Mouse (Mus musculus): ENCODE results near the gene Hoxa2.

Gene Hoxa2

DNA sequence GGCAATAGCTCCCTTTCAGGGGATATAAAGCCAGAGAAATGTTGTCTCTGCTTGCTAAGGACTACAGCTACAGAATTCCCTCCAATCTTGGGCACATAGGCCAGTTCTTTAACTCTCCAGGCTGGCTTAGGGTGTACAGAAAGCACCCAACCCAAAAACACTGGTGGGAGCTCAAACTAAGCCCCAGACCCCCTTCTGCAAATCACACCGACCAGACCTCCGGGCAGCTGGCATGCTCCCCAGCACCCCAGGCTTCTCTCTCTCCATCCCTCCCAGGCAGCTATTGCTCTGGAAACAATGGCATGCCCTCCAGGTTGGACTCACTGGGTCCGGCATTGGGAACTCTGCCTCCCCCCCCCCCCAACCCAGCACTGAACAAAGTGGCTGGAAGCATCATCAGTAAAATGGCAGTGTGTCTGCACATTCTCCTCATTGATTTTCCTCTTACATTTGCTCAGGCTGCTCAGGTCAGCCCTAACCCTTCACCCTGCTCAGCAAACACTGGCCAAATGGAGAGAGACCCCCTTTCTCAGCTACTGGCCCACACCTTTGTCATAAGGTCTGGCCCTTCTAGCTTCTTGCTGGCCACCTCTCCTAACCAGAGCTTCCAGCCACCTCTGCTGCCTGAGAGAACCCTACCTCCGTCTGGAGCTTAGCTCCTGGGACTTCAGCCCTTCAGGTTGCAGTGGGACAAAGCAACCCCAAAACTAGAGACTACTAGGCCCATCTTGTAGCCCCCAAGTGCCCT lies 14.5 kb upstream of the Hoxa2 start:
- DNase-seq, result no peak

DNA sequence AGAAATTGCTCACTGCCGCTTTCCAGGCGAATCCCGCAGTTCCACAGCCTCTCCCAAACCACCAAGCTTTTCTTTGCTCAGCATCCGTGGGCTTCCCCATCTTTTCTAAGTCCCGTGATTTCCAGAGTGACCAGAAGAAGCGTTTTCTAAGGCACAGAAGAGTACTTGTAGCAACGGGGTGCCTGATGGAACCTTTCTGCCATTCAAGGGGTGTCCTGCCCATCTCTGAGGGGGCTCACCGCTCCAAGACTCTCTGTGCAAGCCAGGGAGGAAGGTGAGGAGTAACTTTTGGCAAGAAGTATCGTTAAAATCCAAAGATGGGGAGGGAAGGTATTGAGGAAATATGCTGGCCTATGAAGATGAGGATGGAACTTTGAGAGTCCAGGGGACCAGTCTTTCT lies 13.2 kb upstream of the Hoxa2 start:
- DNase-seq, result no peak

DNA sequence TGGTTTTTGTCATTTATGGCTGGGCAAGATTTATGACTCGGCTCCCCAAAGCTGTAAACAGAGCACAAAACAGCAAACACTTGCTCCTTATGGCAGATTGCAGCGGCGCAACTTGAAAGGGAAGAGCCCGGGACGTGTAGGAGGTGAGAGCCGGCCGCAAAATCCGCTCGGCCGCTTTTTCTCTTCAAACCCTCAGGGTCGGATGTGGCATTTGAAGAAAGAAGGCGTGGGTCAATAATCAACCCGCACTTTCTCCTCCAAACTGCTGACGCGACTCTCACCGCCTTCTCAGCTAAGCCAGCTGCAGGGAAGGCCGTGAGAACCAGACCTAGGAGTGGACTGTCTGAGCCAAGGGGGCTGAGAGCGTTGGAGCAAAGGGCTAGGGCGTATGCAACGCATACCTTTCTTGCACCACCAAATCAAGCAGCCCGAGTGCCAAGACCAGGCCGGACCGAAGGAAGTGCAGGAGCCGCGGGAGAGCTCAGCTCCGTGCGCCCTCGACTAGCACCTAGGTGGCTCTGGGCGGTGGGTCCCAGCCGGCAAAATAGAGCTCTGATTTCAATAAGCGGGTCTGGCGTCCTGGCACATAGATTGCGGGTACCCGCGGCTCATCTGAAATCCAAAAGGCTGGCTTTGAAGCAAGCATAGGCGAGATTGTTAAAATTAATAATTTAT lies 12.6 kb upstream of the Hoxa2 start, which contains the start of gene 5730596B20Rik:
5730596B20Rik (plus strand) TSS at position 438 of the 675 bp plus-strand sequence.
- no peak for DNase-seq

DNA sequence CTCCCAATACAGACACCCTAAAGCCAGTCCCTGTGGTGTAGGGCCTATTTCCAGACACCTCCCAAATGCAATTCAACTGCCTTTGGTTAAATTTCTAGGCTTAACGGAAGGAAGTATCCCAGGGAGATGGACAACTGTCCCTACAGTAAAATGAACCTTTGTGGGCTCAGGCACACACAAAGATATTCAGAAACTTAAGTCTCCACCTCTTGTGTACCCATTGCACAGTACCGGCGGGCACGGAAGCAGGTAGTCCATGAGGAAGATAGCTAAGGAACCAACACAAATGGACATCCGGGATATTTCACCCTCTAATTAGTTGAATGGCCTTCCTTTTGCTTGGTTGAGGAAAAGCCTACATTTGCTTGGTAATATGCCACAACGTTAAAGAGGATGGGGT lies 11.8 kb upstream of the Hoxa2 start:
- DNase-seq, result no peak

DNA sequence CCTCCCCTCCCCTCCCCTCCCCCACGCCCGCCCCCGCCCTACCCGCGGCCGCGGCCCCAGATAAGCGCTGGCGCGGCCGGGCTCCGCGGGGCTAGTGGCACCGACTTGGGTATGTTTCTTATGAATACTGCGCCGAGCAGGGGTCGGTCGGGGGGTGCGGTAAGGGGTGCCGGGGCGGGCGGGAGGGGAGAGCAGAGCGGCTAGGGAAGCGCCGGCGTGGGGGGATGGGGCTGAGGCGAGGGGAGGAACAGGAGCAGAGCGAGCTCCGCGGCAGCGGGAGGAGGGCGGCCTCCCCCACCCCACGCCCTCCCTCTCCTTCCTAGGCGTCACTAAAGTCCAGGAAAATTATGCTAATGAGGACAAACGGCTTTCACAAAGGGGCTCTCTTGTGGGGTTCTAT lies 11.2 kb upstream of the Hoxa2 start:
- no peak for DNase-seq

DNA sequence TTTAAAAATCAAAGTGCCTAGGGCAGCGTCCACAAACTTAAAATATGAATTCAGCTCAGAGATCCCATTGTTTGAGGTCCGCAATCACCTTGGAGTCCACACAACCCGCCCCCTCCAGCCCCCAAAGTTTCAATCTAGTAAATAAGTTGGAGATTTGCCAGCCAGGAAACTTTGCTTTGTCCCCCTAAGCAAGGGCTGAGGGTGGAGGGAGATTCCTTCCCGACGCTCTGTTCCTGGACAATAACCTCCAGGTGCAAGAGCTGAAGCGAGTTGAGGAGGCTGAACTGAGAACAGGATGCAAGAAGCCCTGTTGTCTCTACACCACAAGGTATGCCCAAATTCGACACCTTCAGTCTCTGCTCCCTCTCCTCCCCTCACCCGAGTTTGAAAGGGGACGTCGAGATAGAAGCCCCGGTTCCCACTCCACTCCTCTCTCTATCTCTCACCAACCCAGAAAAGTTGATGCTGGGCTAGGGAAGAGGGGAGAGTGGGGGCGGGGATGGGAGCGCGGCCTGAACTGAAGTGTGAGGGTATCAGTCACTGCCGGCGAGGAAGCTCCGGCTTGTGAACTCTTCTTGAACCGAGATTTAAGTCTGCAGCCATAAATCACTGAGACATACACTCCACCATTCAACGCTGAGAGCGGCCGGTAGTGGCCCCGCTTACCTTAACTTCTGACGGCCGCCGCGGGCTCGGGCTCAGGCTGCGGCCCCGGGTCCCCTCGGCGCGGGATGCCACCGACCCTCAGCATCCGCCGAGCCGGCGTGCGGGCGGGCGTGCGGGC lies 10.5 kb upstream of the Hoxa2 start:
- DNase-seq, result no peak

DNA sequence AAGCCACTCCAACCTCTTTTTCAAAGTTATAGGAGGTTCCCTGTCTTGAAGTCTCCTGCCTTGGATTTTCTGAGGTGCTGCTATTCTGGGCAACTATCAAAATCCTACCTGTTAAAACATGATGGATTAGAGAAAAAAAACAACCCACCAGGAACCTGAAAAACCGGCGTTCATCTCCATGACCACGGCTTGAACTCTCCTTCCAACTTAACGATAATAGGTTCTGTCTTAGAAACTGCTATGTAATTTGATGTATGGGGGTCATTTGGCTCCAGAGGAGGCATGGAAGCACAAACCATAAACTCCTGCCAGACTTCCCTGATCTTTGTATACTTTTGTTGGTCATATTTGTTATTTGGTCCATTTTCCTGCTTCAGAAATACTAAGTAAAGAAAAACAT lies 9.0 kb upstream of the Hoxa2 start:
- no peak for DNase-seq

DNA sequence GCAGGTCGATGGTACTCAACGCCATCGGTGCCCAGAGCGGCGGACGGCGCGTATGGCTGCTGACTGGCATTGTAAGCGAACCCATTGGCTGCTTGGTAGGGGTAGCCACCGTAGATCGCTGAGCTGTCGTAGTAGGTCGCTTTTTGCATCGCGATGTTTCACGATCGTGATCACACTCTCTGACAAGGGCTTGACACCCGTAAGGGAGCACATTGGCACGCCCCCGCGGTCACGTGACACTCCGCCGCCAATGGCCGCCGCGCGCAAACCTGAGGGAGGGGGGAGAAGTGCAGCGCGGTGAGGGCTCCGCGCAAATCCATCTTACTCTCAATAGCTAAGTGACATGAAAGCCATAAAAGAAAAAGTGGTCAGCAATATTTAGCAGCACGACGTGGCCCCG lies 7.9 kb upstream of the Hoxa2 start:
- DNase-seq, result no peak

DNA sequence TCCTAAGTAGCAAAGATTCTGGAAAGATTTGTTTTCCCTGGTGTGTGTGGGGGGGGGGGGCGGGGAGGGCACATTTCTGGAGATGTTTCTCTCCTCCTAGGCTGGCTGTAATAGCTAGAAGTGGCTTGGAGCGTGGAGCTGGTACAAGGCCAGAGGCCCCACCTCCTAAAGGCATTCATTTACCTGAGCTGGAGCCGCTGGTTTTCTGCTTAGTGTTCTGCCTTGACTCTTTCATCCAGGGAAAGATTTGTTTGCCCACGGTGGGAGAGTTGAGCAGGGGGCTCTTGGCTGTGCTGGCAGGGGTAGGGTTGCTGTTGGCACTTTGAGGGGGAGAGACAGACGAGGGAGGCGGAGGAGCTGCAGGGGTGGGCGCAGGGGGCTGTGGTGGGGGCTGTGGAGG lies 7.3 kb upstream of the Hoxa2 start:
- no peak for DNase-seq

DNA sequence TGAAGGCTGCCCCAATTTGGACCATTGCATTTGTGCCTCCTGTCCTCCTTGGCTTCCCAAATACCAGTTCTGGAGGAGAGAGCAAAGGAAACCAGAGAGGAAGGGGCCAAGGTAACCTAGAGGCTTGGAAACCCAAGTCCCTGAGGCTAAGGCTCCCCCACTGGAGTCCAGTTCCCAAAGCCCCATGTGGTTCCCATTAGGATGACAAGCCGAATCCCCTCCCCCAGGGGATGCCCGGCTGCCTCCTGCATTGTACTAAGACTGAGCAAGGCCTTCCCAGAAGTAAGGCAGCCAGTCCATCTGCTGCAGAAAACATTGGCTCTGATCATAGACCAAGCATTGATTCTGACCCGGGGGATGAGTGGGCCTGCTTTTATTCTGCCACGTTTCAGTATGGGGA lies 6.7 kb upstream of the Hoxa2 start:
- DNase-seq, result no peak

DNA sequence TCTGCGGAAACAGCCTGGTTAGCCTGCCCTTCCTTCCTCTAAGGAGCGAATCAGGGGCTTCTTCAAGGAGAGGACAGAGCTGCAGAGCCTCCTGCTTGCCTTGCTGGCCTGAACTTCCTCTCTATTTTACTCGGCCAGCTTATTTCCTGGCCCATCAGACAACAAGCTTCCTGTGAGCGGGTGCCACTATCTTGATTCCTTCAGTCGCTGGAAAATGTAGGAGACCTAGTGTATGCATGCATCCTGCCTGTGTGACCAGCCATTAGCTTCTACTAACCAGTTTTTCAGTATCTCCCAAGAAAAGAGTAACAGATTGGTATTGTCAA lies 6.2 kb upstream of the Hoxa2 start:
- DNase-seq, result no peak

DNA sequence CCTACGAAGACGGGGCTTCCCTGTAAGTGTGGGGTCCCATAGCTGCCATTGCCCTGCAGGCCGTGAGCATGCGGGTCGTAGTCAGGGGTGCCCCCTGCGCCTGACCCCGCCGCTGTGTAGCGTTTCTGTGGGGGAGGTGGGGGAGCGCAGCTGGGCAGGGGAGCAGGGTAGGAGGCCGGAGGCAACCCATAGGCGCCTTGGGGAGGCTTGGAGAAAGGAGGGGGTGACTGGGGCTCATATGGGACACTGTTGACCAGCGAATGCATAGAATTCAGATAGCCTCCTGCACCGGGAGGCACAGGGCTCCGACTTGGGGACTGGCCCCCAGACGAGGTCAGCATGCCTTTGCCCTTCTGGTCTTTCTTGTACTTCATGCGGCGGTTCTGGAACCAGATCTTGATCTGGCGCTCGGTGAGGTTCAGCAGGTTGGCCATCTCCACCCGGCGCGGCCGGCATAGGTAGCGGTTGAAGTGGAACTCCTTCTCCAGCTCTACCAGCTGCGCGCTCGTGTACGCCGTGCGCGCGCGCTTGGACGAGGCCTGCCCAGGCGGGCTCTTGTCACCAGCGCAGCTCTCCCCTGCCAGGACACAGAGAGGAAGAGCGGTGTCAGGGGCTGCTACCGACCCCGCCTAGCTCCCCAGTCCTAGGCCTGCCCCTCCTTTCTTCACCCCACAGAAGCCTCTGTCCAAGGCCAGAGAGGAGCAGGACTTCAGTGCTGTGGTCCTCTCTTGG lies 5.7 kb upstream of the Hoxa2 start:
- no peak for DNase-seq

DNA sequence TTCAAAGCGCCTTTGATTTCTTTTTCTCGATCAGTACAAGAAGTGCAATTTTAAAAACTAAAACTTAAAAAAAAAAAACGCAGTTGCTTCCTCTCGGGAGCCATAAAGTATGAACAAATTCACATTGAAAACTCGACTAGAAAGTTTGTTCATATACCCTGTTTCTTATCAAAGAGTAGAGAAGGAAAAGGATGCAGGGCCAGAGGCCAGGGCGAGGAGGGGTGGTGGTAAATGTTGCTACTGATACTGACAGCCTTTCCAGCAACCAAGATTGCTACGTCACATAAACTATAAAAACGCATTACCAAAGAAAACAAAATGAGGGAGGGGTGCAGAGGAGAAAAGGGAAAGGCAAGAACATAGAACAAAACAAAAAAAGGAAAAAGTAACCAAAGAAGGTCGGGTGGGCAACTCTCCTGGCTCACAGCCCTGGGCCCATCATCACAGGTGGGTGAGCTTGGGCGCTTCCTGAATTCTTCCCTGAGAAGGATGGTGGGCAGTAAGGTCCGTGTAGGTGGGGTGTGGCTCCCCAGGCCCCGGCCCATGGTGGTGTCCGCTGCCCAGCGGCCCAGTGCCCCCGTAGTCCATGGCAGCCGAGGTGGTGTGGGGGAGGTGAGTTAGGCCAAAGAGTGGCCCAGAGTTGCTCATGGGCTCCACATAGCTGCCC lies 5.0 kb upstream of the Hoxa2 start:
- no peak for DNase-seq

DNA sequence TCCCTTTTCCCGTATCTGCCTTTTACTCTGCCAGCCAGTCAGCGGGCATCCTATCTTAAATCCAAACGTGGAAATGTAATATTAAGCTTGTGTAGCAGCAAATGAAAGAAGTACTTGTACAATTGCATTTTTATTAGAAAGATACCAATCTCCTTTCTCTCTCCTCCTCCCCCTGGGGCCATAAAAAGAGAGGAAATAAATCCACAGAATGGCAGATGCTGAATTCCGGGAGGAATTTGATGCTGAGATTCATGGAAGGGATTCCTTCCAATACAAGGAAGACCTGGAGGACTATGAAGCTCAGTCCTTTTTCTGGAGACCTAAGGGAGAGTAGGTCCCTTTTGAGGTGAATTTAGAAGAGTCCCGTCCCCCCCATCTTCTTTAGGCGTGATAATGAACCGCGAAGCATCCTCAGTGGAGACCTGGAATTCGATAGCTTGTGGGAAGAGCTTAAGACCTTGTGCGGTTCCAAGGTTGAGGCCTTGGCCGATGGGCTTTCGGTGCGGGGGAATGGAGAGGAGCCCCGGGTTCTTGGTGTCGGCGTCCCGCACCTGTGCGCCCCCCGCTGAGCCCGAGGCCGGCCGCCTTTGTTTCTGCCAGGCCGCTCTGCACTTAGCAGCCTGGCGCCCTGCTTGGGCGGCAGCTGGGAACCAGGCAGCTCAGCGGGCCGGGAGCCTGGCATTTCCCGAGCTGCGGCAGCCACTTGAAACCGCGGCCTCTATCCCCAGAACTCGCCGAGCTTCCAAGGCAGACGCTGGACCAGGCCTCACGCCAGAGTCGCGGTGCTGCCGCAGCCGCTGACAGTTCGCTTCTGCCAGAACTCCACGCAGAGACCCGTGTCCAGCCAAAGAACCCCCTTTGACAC lies 3.8 kb upstream of the Hoxa2 start:
- no peak for DNase-seq

DNA sequence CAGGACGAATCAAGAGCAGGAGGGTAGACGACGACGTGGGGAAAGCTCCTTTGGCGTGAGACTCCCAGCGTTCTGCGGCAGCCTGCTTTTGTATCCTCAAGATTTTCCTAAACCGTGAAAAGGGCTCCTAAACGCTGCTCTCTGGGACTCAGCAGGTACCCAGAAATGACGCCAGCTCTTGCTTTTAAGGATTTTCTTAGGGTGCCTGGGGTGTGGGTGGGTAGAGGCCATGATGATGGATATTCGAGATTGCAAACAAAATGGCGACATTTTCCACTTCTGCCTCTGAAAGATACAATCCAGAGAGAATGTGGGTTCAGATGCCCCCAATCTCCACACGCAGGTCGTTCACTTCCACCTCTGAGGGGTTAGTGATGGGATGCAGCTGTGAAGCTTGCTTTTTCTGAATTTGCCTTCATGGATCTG lies 3.1 kb upstream of the Hoxa2 start:
- DNase-seq, result no peak

DNA sequence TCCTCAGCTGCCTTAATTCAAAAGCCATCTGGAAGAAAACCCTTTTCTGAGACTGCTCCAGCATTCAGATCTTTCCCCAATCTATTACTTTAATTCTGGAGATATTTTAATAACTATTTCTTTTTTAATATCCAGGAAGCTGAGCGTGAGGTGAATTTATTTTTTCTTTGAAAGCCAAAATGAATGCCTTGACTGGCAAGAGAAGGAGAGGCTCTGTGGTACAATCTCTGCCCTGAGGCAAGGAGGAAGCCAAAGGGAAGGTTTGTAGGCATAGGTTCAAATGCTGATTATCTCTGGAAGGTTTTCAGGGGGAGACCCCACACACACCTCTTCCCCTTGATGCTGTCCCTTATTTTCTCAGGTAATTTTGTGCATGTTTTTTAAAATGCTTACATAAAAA lies 2.5 kb upstream of the Hoxa2 start:
- no peak for DNase-seq

DNA sequence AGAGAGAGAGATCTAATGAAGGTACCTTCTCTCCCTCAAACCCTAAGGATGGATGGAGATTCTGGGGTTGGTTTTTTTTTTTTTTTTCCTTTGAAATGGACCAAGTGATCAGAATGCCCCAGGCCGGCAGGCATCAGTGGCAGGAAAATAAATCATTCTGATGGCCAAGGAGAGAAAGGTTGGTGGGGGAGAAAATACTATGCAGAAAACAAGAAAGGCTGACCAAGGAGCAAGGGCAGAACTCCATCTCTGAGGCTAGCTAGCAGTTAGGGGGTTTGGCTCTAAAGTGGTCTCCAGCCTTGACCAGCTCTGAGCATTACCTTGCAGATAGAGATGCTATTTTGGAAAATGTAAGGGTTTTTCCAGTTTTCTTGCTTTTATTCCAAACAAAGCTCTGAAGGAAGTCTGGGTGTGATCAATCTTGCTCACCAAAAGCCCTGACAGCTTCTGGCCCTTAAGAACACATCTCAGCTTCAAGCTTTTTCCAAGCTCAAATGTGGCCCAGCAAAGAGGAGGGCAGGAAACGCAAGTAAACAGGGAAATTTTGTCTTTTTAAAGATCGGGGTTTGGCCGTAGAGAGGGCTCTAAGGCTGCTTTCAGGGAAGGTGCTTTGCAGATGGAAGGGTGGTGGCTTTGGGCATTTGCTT lies 1.9 kb upstream of the Hoxa2 start:
- DNase-seq, result no peak

DNA sequence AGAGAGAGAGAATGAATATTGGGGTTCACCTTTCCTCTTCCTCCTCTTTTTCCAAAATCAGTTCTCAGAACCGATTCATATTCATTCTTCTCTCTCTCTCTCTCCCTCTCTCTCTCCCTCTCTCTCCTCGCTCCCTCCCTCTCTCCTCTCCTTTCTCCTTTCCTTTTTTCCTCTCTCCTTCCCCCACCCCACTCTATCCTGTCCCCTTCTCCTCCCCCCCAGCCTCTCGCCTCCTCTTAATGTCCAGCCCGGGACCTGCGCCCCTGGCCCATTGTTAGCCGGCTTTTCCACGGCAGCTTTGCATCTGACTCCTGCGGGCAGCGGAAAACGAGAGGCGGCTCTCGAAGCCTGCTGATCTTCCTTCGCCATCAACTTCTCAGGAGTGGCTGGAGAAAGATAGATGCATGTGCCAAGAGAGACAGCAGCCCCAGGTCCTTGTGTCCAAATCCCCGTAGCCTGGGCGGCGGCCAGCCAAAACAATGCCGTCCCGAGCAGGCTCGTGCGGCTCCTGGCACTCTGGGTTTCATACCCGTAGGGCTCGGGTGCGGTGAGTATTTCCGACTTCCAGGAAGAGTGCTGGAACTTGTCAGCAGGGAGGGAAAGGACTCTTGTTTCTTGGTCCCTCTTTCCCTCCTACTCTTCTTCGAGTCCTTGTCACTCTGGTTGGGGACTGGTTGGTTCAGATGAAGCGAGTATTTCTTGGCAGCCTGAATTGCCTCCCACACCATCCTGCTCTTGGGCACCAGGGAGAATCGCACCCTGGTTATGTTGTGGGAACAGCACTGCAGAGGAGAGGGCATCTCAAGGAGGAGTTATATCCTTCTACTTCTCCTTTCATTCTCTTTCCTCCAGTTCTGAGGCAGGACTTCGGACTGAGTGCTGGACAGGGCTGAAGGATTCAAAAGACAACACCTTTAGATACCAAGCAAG lies 1.1 kb upstream of the Hoxa2 start:
- DNase-seq, result no peak

DNA sequence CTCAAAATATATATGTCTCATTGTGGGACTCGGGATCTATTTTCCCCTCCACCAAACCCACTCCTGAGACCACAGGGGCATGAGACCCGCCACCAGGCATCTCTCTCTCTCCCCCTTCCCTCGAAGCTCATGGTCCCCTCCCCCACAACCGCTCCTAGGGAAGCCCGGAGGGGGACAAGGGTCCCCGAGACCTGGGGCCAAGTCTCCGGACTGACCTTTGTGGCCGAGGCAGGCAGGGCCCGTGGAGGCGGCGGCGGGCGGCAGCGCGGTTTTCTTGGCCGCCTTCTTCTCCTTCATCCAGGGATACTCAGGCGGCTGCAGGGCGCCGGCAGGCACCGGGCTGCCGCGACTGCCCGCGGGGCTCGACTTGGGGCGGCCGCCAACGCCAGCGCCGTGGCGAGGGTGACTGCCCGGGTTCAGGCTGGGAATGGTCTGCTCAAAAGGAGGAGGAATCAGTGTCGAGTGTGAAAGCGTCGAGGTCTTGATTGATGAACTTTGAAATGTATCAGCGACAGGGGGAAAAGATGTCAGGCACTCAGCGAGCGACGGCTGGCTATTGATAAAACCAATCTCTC lies 493 bp downstream of the Hoxa2 start:
- no peak for DNase-seq

Data from right cerebral cortex, postnatal 14 days (tissue).